Mouse (Mus musculus): ENCODE results near the gene Cdc27. TPM values are rescaled to one million over a fixed set of nuclear protein-coding genes. Genes with fewer than 3 reads are reported as not detected.

The Cdc27 gene
- total RNA-seq (2021) (10 to 100 TPM; 69.2 to 76.1 TPM), polyA plus RNA-seq (2012; rRNA removed) (1.9 and 2.2 TPM in 2 replicates)
- long read RNA-seq, full-length matches to known transcripts, result 1 of 6 reads
- long read RNA-seq, partial matches to known transcripts, result 2 of 6 reads
- long read RNA-seq, other reads (novel, unspliced or antisense), result 3 of 6 reads

DNA sequence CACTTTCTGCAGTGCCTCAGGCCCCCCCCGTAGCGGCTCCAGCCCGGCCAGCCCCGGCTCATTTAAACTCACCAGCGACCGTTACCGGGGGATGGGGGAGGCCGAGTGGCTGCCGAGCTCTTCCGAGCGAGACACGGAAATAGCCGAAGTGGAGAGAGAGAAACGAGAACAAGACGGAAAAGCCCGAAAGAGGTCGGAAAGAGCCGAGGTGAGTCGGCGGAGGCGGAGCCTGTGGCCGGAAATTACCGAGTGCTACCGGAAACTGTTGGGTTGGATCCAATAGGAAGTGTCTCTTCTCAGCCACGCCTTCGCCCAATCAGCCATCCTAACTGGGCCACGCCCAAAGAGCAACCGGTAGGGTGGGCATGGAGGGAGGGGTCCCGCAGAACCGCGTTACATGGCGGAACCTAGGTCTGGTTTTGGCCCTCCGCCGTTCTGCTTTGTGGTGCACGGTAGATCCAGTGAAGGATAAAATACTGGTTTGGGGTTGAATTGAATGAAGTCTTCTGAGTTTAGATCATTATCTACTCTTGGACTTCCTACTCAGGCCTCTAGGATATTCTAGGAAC lies at the start of gene Cdc27, which contains the start of gene Myl4:
TSS of gene Cdc27 (minus strand) at position 215 of the 569 bp plus-strand sequence.
TSS of gene Myl4 (plus strand) at position 258 of the 569 bp plus-strand sequence.
- DNase-seq, result peak; percentile 98

DNA sequence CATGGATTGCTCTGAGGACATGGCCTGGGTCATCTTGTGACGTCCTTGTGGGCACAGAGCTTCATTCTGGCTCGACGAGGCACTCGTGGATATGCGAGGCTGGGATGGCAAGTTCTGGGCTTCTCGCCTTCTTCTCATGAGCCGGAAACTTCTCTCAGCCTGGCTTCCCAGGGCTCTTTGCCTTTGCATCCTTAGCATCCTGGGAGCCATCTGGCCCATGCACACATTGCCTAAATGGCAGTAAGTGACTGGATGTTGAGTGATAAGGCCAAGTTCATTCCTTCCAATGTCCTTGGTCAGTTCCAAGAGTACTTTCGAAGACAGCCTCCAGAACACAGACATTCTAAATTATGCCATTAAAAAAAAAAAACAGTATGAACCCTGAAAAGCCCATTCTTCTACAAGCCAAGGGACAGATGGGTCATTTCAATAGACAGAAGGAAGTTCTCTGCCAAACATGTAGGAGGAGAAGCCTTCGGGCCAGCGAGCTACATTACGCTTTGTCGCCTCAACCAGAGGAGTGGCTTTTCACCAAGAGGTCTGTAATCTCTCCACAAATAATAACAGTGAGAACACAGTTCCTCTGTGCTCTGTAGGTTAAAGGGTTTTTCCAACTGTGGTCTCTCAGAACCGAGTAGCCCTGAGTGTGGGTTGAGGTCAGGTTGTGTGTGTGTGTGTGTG lies 49.0 kb upstream of the Cdc27 start:
- DNase-seq, result no peak

DNA sequence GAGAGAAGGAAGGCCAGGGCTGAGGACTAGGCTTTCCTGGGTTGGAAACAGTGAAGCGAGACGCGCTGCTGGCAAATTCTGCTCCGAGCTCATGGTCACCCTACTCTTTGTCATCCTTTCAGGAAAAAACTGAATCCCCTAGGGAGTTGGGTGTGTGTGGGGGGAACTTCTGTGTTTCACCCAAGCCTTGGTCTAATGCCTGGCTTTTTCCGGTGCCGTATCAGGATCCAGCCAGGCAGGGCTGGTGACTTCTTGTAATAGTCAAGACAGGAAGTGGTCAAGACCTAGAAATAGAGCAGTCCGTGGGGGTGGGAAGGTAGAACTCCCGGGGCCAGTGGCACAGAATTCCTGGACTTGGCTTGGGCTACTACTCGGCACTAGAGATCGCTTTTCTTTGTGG lies 45.9 kb upstream of the Cdc27 start:
- no peak for DNase-seq

DNA sequence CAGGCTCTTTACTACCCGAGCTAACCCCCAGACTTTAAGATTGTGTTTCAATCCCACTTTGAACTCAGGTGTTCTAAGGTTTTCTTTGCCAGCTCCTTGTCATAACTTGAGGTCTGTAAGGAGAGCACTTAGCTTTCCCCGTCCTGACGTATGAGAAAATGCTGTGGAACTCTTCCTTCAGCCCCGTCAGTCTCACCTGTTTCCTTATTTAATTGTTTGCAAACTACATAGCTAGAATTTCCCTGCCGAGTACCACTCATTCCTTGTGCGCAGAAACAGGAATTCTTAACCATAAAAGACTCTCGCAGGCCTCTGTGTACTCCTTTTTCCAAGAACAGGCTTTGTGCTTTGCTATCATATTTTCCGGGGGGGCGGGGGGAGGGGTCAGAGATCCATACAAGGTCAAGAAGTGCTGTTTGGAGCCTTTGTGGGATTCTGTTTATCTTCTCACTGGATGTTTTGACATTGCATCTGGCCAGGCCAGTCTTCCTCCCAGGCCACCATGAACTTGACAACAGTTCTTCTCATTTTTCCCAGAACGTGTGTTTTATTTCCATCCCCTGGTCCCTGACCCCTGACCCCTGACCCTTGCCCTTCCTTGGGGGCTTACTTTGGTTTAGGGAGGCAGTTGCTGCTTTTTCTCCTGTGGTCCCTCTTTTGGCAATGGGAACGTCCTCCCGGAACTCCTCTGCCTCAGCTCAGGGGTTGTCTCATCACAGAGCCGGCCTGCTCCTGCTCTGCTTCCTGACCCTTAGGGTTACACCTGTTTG lies 41.8 kb upstream of the Cdc27 start:
- no peak for DNase-seq

DNA sequence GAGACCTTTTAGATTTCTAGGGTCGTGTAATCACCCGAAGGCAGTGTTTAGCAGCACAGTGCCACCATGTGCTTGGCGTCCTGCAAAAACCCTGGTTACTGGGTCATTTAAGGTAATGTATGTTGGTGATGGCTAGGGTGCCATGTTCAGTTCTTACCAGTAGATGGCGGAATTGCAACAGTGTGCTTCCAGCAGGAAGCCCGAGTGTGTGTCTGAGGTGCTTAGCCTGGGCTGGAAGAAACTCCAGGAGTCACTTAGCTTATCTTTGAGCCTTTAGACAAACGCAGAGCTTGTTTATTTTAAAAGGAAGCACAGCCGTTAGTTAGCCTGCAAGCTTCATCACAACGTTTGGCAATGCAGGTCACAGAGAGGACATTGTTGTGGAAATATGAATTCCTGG lies 39.7 kb upstream of the Cdc27 start:
- DNase-seq, result peak; percentile 75

DNA sequence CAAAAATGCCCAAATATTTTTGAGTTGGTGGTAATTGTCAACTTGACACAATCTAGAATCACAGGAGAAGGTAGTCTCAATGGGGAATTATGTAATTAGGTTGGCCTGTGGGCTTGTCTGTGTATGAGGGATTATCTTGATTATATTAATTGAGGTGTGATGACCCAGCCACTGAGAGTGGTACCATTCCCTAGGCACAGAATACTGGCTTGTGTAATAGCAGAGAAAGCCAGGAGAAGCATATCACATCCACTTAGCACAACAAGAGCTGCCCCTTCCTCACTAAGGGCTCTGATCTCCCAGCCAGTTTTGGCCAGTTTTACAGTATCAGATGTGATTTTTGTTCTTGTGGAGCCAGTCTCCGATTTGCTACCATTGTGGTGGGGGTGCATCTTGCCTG lies 39.1 kb upstream of the Cdc27 start:
- no peak for DNase-seq

DNA sequence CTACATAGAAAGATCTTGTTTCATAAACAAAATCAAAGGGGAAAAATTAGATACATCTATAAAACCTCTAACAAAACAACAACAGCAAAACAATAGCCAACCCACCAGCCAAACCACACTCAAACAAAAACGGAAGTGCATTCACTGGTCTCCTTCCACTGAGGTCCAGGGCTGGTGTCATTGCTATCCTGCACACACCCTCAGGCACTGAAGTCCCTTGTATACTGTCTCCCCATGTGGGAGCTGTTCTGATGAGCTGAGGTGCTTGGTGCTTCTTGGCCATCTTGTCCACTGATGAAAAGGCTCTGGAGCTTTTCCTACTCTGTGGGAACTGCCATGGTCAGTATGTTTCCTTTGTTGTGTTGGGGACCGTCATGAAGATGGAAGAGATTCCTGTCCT lies 38.1 kb upstream of the Cdc27 start:
- no peak for DNase-seq

DNA sequence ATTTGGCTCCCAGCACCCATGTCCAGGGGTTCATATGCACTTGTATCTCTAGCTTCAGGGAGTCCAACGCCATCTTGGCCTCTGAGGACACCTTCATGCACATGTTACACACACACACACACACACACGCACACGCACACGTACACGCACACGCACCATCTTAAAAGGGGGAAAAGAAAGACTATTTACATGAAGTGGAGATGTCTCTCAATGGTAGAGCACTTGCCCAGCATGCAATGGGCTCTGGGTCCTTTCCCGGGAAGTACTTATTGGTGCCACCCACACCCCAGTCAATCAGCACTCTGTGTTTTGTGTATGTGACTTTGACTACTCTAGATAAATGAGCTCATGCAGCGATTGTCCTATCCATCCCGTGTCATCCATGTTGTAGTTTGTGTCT lies 37.5 kb upstream of the Cdc27 start:
- no peak for DNase-seq

DNA sequence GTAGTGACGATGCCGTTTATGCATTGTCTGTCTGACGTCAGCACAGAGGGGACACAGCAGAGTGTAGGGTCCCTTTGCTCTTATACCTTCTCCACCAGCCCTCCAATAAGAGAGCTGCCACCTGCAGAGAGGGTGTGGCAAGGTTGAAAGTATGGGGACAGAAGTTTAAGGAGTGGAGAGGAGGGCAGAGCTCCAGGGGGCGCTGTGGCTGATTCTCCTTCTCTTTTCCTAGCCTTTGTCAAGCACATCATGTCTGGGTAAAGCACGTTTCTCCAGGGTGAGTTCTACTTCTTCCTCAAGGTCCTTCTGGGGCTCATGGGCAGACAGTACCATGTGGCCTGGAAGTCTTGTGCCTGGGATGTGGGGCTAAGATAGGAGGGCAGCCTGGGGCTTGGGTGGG lies 35.1 kb upstream of the Cdc27 start:
- DNase-seq, result no peak

DNA sequence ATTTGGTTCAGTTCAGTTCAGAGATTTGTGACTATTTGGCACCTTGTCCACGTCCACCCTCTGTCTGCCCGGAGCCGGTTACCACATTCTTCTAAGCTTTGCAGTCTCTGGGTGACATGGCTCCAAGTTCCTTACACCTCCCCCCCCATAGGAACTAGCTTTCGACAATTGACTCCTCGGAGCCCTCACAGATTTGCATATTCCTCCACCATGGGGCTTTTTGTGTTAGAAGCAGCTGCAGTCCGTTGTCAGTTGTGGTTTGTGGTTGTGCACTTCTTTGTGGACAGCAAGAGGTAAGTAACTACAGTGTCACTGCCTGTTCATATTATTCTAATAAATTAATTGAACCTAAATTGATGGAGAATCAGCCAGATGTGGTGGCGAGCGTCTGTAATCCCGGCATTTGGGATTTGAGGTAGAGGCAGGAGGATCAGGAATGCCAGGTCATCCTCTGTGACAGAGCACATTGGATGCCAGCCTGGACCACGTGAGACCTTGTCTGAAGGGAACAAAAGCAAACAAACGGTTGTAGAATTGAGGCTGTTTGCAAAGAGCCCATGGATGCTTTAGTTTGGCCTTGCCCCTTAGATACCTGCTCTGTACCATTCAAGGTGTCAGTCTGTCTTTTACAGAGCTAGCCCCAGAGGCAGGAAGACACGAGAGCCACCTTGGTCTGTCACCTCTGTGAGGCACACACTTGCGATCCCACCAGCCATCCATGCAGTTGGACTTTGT lies 32.4 kb upstream of the Cdc27 start:
- DNase-seq, result no peak

DNA sequence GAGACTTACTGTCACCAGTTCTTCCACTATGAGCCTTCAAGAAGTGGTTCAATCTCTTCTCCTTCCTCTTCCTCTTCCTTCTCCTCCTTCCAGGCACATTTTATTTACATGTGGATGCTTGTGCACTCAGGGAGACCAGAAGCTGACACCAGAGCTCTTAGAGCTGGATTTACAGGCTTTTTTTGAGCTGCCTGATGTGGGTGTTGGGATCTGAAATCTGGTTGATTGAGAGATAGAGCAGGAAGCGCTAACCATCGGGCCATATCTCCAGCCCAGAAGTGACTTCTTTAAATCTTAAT lies 31.8 kb upstream of the Cdc27 start:
- no peak for DNase-seq

DNA sequence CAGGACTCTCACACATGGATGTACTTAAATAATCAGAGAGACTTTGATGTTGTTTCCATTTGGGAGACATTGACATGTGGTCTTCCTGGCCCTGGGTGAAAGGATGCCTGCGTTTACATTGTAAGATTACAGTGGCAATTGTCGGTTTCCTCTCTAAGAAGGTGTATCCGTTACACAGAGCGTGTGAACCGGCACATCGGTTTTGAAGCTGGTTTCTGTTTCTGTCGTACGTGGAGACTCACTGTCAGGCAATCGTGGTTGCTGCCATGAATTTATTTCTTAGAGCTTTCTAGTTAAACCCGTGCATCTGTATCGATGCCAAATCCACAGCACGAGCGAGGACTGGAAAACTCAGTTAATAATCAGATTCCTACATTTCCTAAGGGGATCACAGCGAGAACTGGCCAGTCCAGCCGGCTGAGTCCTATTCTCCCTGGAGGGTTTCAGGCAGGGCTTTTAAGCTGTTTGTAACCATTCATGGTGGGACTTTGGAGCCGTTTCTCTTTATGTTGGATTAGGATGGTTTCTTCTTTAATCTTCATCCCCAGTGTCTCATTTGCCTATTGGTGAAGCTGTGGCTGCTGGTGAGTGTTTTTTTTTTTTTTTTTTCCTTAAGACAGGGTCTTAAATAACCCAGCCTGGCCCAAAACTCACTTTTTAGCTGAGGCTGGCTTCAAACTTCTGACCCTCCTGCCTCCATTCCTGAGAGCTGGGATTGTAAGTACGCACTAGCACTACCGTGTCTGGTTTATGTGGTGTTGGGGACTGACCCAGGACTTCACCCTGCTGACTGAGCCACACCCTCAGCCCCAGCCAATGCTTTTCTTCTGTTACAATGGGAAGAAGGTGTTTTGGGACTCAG lies 31.3 kb upstream of the Cdc27 start:
- DNase-seq, result no peak

DNA sequence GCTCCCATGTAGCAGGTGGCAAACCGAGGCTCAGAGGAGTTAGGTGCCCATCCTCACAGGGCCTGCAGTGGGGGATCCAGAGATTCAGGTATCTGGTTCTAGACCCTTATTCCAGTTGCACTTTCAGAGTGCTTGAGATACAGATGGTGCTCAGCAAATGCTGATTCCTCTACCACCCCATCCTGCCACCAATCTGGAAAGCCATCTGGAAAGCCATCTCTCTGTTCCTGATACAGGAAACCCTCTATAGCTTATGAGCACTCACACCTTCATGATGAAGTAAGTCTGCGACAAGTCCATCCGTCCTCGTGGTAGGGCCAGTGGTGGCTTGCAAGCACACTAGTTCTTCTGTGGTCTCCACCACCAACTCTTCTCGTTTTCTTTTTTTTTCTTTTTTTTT lies 30.2 kb upstream of the Cdc27 start:
- no peak for DNase-seq

DNA sequence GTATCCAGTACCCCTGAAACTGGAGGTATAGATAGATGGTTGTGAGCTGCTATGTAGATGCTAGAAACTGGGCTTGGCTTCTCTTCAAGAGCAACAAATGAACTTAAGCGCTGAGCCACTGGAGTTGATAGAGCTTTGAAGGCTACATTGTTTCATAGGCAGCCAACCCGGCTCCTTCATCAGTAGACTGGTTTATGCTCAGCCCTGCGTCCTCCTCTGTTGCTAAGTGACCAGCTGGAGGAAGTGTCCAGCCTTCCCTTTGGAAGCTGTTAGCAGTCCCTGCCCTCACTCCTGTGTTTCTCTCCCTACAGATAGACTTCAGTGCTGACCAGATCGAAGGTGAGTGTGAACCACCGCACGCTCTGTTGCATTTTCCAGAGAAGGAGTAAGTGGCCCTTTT lies 29.7 kb upstream of the Cdc27 start:
- DNase-seq, result no peak

DNA sequence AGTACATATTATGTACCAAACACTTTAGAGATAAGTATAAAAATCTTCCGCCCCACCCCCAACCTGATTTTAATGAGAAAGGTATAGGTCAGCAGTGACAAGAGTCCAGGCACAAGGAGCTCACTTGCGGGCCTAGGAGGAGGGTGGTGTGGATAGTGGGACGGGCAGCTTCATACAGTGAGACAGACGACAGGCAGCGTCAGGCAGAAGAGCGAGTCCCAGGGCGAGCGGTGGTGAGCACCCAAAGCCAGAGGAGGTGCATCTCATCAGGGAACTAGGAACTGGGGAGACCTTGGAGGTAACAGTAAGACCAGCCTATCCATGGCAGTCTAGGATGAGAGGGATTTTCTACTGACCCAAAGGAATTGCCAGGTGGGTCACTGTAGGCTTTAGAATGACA lies 29.2 kb upstream of the Cdc27 start:
- no peak for DNase-seq

DNA sequence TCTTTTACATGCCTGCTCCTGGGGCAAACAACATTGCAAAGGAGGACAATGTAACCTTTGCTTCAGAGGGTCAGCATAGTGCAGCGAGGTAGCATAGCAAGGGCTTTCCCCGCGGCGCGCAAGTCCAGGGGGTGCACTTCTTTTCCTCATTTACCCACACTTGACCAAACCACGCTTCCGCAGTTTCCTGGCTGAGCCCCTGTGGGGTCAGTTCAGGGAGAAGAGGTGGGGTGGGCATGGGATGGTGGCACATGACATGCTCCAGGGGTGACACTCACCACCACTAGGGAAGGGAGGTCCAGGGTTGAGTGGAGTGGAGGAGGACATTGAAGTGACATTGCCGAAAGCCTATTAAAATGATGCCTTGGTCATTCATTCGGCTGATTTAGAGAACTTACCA lies 28.7 kb upstream of the Cdc27 start:
- DNase-seq, result no peak

DNA sequence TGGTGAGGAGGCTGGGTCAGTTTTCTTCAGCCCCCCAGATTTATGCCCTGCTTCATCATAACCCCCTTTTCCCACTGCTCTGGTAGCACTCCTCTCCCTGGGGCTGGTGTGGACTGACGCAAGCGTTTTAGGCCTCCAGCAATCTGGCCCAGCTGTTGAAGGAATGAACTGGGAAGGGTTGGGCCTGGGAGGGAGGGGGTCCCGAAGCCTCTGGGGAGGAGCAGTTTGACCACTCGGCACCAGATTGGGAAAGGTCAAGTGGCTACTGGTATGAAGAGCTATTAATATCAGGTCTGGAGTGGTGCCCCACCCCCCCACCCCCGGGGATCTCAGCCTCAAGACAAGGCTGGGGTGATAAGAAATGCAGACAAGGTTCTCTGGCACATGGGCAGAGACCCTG lies 27.7 kb upstream of the Cdc27 start:
- DNase-seq, result no peak

DNA sequence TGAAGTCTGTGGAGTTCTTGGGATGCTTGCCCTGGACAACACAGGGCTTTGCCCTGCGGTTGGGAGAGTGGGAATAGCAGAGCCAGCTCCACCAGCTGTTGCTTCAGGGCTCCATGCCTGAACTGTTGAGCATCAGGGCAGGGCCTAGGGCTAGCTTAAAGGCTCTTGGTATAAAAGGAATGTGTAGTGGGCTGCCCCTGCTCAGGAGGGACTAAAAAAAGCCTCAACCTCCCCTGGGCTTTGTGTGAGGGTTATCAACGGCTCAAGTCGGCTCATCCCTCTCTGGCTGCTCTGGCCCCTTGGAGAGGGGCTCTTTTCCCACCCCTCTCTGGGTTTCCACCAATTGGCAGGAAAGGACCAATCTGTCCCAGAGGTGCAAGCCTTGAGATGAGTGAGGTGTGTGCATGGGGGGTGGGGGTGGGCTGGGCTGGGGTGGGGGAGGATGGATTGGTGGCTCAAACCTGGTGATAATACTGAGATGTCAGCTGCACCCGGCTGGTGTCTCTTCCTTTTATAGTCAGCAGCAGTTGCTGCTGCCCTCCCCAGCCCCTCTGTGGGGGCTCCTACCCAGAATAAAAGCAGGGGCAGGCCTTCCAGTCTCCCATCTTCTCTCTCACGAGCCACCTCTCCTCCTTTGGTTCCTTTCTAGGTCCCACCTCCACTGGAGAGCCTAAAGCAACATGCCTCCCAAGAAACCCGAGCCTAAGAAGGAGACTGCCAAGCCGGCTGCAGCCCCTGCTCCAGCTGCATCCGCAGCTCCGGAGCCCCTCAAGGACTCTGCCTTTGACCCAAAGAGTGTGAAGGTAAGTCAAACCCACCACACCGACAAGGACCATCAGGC lies 26.6 kb upstream of the Cdc27 start:
- no peak for DNase-seq

DNA sequence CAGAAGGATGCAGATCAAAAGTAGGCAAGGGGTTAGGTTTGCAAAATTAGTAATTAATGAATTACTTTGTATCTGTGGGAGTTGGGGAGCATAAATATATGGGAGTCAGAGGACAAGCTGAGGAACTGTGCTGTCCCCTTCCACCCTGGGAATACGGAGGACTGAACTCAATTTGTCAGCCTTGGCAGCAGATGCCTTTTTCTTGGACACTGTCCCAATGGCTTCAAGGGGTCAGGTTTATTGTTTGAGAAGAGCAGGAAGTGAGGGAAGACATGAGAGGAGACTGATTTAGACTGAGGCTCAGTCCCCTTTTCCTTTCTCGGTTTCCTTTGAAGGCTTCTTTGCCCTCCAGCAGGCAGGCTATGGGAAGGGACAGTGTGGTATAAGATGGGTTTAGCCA lies 22.1 kb upstream of the Cdc27 start:
- DNase-seq, result no peak

DNA sequence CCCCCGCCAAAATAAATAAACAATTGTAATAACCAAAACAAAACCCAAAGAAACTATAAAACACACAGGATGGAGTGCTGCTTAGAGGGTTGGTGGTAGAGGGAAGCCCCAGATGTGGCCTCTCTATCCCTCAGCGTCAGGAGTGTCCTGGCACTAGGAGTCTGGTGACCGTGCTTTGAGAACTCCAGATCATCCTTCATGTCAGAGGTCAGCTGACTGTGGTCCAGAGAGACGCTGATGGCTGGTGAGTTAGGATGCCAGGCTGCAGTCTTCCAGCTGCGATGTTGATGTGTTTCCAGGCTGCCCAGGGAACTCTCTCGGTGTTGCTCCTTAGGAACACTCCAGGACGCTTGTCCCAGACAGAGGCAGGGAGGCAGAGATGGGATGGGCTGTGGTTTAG lies 21.7 kb upstream of the Cdc27 start:
- no peak for DNase-seq

DNA sequence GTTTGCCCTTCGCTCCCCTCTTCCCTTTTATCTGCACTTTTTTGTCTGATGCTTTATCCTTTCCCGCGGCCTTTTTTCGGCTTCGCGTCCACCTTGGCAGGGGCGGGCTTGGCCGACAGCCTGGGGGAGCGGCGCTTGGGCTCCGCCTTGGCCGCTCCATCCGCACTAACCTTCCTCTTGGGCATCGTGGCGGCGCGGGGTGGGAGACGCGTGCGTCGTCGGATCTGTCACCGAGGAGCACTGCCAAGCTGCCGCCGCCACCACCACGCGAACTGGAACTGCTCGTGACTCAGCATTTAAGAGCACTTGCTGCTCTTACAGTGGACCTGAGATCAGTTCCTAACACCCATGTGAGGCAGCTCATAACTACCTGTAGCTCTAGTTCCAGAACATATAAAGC lies 21.0 kb upstream of the Cdc27 start:
- peak; percentile 82 for DNase-seq

All from adrenal gland, adult 2 months (tissue).